Mouse (Mus musculus) forelimb bud, embryonic 11.5 days (tissue): ENCODE results near the gene Cwf19l1.
A peak's percentile ranks its signal among the peaks of the same experiment; 100 is the strongest.
"Not testable (repeated sequence)": the region's sequence is repeated elsewhere in the genome, so short reads cannot be mapped to it uniquely, and the experiment has no call there.

Source experiments
- DNase-seq: peaks from one replicate; pipeline ENCODE4 v3.0.0-alpha.2; 2012; ENCODE audit warnings: low read depth, low spot score

The Cwf19l1 gene

DNA sequence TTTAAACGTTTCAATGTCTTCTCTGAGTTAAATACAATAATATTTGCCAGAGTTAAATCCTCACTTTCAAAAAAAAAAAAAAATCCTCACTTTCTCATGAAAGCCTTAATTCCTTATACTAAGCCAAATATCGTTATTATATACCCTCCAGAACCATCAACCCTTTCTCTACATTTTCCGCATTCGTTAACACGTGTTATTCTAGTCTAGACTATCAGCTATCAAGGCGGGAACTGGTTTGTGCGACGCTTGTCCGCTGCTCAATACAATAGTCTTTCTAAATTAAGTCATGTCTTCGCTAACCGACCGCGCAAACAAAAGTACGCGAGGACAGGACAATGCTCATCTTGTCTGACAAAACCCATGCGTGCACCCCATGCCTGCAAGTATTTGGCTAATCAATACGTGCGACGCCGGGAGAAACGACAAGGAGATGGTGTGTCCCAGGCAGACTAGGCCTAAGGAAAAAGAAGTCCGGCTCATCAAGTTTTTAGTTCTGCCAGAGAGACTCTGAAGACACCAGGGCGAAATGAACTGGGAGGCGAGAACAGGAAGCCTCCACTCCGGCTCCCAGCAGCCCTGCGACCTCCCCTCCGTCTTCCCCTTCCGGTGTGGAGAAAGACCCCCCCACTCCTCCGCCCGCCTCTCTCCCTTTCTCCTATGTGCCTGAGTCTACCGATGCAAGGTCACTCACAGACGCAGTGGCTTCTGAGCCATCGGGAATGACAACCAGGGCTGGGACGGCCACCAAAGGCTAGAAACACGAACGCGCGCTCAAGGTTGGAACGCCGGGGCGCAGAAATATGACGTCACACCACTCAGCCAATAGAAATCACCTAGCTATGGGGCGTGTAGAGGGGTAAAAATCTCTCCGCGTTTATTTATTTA, at the start of gene Cwf19l1:
Gene Cwf19l1 (minus strand): TSS at position 805 of the 888 bp plus-strand sequence.
- DNase-seq = peak; percentile 90

GRCm38 (mm10) chr19:44183968-44184367, 48.3 kb upstream of the Cwf19l1 start:
- no peak for DNase-seq

GRCm38 (mm10) chr19:44180502-44180901, 44.8 kb upstream of the Cwf19l1 start:
- DNase-seq = no peak

- no peak for DNase-seq
Observed at GRCm38 (mm10) chr19:44176741-44177140, 41.1 kb upstream of the Cwf19l1 start.

DNA sequence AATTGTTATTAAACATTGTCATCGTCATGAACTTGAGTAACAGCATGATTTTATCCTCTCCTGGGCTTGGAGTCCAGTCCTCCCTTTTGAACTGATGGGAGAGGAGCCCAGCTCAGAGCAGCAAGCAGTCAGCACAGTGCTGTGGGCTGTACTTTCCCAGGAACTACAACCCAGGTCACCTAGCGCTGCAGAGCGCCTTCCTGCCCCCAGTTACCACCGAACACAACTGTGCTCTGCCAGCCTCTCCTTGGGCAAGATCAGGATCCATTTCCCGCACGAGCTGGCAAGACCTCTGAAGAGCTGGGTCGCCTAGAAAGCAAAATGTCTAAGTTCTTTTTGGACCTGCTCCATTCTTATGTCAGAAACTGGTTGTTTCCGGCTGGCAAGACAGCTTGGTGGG, 39.2 kb upstream of the Cwf19l1 start:
- no peak for DNase-seq

DNA sequence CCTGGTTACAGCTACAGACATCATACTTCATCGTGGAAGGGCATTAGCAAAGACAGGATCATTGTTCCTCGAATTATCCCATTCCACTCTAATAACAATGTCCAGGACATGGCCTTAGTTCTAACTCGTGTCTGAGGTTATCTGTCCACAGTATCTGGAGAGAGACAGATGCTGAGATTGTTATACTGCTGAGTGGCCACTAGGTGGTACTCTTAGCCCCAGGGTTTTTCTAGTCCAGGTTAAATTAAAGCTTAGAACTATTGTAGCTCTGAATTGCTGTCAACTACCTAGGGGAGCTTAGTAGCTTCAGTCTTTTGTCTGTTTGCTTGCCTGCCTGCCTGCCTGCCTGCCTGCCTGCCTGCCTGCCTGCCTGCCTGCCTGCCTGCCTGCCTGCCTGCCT, 25.8 kb upstream of the Cwf19l1 start:
- peak; percentile 13 for DNase-seq

- DNase-seq = no peak
Observed at GRCm38 (mm10) chr19:44159386-44159785, 23.7 kb upstream of the Cwf19l1 start.

DNA sequence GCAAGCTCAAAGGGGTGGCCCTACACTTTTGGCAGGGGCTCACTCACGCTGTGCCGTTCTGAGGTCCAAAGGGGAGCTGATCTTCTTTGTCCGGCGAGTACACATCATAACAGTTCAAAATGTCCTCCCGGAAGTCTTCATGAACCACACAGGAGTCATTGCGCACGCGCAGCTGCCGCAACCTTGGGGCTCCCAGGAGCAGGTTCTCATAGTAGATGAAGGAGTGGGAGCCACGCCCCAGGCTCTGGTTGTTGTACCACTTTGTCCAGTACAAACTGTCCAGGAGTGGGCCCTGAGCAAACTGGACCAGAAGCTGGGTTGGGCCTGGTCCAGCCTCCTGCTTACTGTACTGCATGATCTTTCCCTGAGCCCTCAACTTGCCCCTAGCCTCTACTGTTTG, 21.3 kb upstream of the Cwf19l1 start:
- no peak for DNase-seq

GRCm38 (mm10) chr19:44153781-44154180, 18.1 kb upstream of the Cwf19l1 start:
- no peak for DNase-seq

- DNase-seq = no peak
Observed at GRCm38 (mm10) chr19:44148991-44149390, 13.3 kb upstream of the Cwf19l1 start.

GRCm38 (mm10) chr19:44148345-44148744, 12.7 kb upstream of the Cwf19l1 start:
- DNase-seq = no peak

- no peak for DNase-seq
Observed at GRCm38 (mm10) chr19:44146951-44147350, 11.3 kb upstream of the Cwf19l1 start.

DNA sequence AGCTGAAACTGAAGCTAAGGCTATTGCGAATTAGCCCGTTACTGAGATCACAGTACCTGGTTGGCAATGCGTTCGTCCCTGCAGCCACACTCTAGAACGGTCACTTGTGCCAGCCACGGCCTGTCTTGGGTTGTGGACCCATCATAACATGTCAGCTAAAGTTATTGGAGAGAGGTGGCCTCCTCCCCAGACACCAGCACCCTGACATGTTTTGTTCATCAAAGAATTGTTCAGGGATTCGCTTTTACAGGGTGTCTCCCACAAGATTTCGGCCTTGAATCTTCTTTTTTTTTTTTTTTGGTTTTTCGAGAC, 10.8 kb upstream of the Cwf19l1 start:
- no peak for DNase-seq

DNA sequence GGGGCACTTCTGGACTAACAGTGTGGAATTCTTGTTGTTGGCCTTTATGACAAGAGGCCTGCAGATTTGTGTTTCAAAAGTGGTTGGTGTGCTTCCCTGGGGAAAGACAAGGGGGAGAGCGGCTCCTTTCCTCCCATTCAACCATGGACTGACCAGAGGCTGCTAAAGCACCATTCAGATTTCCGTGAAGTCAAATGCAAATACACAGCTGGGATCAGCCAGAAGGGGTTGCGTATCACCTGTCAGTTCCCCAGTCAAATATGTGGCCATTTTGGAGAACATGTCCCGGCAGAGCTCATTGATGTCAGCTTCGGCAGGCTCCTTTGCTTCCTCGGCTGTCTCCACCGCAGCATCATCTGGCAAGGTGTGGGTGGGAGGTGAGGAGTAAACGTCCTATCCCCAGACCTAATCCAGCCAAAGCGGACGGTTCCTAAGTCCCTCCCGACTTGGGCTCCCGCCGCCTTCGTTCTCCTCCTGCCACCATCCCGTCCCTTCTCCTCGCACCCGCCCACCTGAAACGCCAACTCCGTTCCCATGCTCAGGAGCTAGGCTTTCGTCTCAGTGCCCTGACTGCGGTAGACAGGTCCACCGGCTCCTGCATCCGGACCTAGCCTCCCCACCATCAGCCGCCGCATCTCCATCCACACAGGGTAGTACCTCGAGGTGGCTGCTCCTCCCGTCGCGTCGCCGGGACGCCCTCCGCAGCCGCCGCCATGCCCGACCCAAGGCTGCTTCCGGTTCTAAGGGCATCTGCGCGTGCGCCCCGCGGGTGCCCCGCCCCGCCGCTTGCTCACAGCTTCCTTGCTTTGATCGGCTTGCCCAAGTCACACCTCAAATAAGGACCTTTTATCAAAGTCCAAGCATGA, 10.3 kb upstream of the Cwf19l1 start, which contains the start of gene Bloc1s2:
Gene Bloc1s2 (minus strand): TSS at position 745 of the 866 bp plus-strand sequence.
- peak; percentile 77 for DNase-seq

- no peak for DNase-seq
Observed at GRCm38 (mm10) chr19:44144366-44144765, 8.7 kb upstream of the Cwf19l1 start.

DNA sequence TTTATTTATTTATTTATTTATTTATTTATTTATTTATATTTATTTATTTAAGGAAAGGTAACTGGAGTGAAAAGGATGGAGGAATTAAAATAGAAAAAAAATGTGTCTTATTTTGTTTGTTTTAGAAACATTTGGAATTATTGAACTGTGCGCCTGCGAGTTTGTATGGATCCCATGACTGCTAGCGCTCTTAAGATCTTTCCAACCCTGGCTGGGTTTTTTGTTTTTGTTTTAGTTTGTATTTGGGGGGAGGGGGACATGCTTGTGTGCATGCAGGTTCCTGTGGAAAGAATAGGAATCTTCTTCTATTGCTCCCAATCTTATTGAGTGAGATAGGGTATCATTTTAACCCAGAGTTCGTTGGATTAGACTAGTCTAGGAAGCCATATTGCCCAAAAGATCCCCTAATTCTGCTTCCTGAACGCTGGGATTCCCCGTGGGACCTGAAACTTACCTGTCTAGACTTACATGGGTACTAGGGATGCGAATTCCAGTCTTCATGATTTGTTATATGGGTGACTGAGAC, 347 bp upstream of the Cwf19l1 start:
- DNase-seq = no peak

DNA sequence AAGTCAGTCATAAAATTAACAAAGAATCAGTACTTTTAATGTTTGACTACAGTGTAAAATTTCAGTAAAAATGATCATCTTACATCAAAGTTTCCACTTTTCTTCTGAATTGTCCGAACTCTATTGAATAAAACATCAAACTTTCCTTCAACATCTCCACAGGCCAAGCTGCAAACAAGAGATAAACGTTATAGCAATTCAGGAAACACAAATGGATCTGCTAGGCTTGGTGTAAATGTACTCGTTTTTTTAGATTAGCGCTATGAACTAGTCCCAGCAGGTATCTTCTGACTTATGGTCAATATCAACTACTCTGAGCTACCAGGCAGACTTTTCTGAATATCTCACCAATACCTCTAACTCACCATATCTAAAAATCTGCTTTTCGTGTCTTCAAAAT, 2.8 kb downstream of the Cwf19l1 start:
- no peak for DNase-seq

GRCm38 (mm10) chr19:44128560-44128959, 7.1 kb downstream of the Cwf19l1 start:
- DNase-seq = no peak

- no peak for DNase-seq
Observed at GRCm38 (mm10) chr19:44127729-44128497, 7.8 kb downstream of the Cwf19l1 start.

DNA sequence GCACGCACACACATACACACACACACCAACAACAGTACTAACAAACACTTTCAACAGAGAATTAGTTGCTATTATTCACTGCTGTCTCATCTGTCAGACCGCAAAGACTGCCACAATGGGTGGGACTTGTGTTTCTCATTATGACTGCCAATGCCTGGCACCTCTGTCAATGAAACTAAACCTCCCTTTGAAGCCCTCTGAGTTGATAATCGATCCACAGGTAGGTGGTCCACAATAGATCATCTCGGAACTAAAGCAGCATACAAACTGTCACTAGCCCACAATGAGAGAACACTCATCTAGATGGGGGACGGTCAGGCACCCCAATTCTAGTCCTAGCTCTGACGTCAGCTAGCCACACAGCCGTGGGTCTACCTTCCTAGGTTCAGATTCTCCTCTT, 14.5 kb downstream of the Cwf19l1 start:
- no peak for DNase-seq

GRCm38 (mm10) chr19:44120686-44121085, 15.0 kb downstream of the Cwf19l1 start:
- not testable (repeated sequence) for DNase-seq

DNA sequence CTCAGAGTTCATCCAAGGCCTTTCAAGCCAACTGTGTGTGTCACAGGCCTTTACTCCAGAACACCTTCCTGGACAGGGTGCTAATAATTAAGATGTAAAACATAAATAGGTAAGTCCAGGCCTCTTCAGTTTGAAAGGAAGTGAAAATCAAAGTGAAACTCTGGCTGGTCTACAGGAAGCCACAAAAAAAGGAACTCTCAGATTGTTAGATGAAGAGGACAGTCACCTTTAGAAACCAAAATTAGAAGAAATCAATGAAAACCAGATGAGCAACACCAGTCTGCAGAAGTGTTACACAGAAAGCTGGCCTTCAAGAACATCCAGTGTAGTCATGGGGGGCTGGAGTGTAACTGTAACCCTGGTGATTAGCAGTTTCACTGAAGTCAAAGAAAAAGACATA, 17.9 kb downstream of the Cwf19l1 start:
- DNase-seq = no peak
